Mouse (Mus musculus) heart, embryonic 15.5 days (tissue): ENCODE measurements around the gene Sh2d3c. TPM values are rescaled to one million over a fixed set of nuclear protein-coding genes. Genes with fewer than 3 reads are reported as not detected.

ENCODE experiments used
- ATAC-seq: fragments of 200-750 bp; cut with Nextera tagmentation; replicated peaks from 2 replicates; pipeline ENCODE4 v1.8.0; 2017; ENCODE audit warnings: low read depth, moderate TSS enrichment; ENCODE audit not compliant: insufficient number of reproducible peaks, insufficient read depth, low FRiP score
- H3K27ac ChIP-seq: fragments of 300-500 bp; sonication (generic); 2 replicates; pipeline ENCODE4 v1.5.1; 2015; ENCODE audit warnings: mild to moderate bottlenecking, inconsistent platforms
- H3K27me3 ChIP-seq: fragments of 300-500 bp; sonication (generic); 2 replicates; pipeline ENCODE4 v1.6.1; 2015; ENCODE audit warnings: inconsistent platforms
- H3K36me3 ChIP-seq: fragments of 300-500 bp; sonication (generic); 2 replicates; pipeline ENCODE4 v1.6.1; 2015; ENCODE audit warnings: mild to moderate bottlenecking, inconsistent platforms
- H3K4me1 ChIP-seq: fragments of 300-500 bp; sonication (generic); replicated peaks from 2 replicates; pipeline ENCODE4 v1.6.1; 2015; ENCODE audit warnings: inconsistent platforms
- H3K4me2 ChIP-seq: fragments of 300-500 bp; sonication (generic); 2 replicates; pipeline ENCODE4 v1.6.1; 2015; ENCODE audit warnings: inconsistent platforms, mild to moderate bottlenecking, moderate library complexity
- H3K4me3 ChIP-seq: fragments of 300-500 bp; sonication (generic); 2 replicates; pipeline ENCODE4 v1.5.1; 2015; ENCODE audit warnings: mild to moderate bottlenecking, inconsistent platforms
- H3K9ac ChIP-seq: fragments of 300-500 bp; sonication (generic); 2 replicates; pipeline ENCODE4 v1.6.1; 2015; ENCODE audit warnings: mild to moderate bottlenecking, inconsistent platforms
- H3K9me3 ChIP-seq: fragments of 300-500 bp; sonication (generic); replicated peaks from 2 replicates; pipeline ENCODE4 v1.6.1; 2016; ENCODE audit warnings: inconsistent platforms
- WGBS: fragments of 180-500 bp; shearing (Covaris S2); methylation state at CpG from one replicate; pipeline ENCODE4 v1.1.7; 2015; ENCODE audit warnings: mixed read lengths; 5-methylcytosine and 5-hydroxymethylcytosine counted together
- polyA plus RNA-seq: library from polyadenylated mRNA; unstranded; fragments of >200 nt; fragmentation: Nextera tagmentation; extraction: Ambion mirVana; gene quantifications from 2 replicates; pipeline ENCODE4 v1.2.1, GENCODE M21; 2015

Sh2d3c gene
- polyA plus RNA-seq, 1 experiment from 2014 or later: 25.7 TPM

DNA sequence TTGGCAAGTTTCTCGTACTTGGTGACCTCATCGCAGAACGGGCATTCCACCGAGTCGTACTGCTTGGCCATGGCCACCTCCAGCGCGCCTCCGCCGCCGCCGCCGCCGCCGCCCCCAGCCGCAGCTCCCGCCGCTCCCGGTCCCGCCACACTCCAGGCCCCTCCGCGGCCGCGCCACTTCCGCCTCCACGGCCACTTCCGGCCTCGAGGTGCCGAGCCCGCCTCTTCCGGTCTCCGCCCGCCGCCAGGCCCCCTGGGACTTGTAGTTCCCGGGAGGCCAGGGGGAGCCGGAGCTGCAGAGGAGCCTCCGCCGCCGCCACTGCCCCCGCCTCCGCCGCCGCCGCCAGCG, 8.3 kb upstream of the Sh2d3c start:
- peak overlapping the region; percentile 88 for H3K9ac ChIP-seq
- peak overlapping the region; percentile 91 for H3K4me3 ChIP-seq
- peak overlapping the region; percentile 99 for H3K27ac ChIP-seq
- no peaks in the 10 kb centered on the region for H3K27me3 ChIP-seq
- peaks cover 31% of the 10 kb centered on the region for H3K36me3 ChIP-seq
- peak; percentile 89 for ATAC-seq
- H3K4me1 ChIP-seq: peaks cover 28% of the 10 kb centered on the region
- no peaks in the 10 kb centered on the region for H3K9me3 ChIP-seq
- WGBS: under 1% methylated on average over 40 of the region's 44 CpGs
- peak overlapping the region; percentile 86 for H3K4me2 ChIP-seq

DNA sequence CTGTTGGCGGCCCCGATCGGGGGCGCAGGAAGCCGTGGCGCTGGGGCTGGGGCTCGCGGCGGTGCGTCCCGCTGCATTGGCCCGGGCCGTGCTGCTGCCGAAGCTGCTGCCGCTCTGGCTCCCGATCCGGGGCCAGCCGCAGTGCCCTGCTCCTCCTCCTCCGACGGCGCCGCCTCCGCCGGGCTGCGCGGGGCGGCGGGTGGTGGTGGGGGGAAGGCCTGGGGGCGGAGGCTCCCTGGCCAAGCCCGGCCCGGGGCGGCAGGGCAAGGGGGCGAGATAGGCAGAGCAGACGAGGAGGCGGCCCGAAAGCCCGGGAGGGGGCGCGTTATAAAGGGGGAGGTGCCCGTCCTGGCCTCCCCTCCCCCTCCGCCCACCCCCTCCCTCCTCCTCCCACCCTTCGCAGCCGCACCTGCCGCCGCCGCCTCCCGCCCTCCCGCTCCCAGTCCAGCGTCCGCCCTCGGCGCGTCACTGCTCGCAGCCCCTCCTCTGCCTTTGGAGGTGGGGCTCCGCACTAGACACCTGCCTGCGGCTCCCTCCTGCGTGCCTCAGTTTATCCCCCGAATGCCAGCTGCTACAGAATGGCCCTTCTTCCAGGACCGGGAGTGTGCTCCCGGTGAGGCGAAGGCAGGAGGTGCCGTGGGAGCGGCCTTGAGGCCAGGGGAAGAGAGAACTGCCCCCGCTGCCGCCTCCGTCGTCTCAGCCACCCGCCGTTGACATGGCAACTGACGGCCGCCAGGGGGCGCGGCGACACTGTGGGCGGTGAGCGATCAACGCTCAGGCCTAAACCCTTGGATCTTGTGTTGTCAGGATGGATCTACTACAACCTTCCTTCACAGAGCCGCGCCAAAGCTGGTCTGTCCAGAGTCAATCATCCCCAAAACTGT, 7.7 kb upstream of the Sh2d3c start, which contains the start of gene Cdk9:
Cdk9 (minus strand) TSS at position 143 of the 884 bp plus-strand sequence.
- Histone ChIP-seq H3K4me3 (peak within 1 kb of the TSS; percentile 91), H3K9me3 (no peaks in the 10 kb centered on the region), H3K27me3 (no peaks in the 10 kb centered on the region), H3K27ac (peak within 1 kb of the TSS; percentile 99), H3K4me2 (peak within 1 kb of the TSS; percentile 86), H3K4me1 (peaks cover 28% of the 10 kb centered on the region), H3K9ac (peak within 1 kb of the TSS; percentile 88), H3K36me3 (peaks cover 25% of the 10 kb centered on the region)
- peak; percentile 85 for ATAC-seq
- WGBS: under 1% methylated on average over 52 of the region's 79 CpGs

DNA sequence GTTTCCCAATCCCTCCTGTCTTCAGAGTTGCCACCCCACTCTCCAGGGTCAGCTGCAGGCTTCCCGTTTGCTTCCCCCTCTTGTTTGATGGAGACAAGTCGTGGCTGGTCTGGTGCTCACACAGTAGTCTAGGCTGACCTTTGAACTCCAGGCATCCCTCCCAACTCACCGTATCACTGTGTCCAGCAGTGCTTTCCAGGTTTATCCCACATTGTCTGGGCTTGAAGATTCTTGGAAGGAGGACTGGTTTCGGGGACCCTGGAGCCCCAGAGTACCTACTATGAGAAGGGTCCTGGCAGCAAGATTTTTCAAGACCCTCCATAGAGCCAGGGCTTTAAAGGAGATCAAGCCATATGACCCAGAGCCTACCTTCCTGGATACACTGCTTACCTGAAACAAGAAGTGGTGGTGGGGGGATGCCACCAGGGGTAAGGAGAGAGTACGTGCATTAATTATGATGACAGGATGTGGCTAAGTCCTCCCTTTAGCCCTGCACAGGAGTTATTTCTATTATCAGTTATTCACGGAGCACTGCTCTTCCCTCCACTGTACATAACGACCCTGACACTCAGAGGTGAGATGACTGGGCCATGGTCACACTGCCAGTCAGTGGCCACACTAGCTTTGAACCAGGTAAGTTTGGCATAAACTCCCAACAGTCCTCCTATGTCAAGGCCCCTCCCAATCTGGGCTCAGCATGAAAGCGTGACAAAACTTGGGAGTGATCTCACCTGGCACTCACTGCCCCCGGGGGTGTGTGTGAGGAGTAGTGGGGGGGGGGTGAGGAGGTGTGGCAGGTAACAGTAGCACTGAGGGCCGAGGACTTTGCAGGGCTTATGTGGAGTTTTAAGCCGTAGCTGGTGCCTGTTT, 6.5 kb upstream of the Sh2d3c start:
- Histone ChIP-seq H3K4me1 (peaks cover 28% of the 10 kb centered on the region), H3K9me3 (no peaks in the 10 kb centered on the region), H3K4me3 (no peak overlapping the region), H3K36me3 (peaks cover 13% of the 10 kb centered on the region), H3K27me3 (no peaks in the 10 kb centered on the region), H3K27ac (peak overlapping the region; percentile 99), H3K9ac (no peak overlapping the region; the same call in 1 of the 2 replicates), H3K4me2 (peak overlapping the region; percentile 17; the same call in 1 of the 2 replicates)
- 40% methylated on average over 11 of the region's 11 CpGs for WGBS
- ATAC-seq: no peak

DNA sequence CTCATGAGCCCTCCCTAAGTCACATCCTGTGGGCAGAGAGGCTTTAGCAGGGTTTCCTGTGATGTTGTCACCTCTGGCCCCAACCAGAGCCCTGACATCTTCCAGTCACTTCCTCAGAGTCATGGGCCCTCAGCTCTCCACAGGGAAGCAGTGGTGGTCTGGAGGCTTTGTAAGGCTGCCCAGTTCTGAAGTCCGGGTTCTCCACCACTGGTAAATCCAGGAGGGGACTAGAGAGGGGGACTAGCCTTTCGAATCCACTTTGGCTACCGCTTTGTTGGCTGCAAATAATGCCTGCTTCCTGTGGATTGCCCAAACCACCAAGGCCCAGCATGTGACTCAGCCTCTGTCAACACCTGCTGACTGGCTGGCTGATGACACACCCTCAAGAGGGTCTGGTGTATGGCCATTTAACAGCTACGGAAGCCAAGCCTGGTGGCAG, 5.8 kb upstream of the Sh2d3c start:
- peak overlapping the region; percentile 99 for H3K27ac ChIP-seq
- H3K4me3 ChIP-seq: no peak overlapping the region
- H3K9ac ChIP-seq: no peak overlapping the region
- H3K4me1 ChIP-seq: peaks cover 28% of the 10 kb centered on the region
- no peaks in the 10 kb centered on the region for H3K9me3 ChIP-seq
- ATAC-seq: no peak
- 27% methylated on average over 4 of the region's 4 CpGs for WGBS
- peak overlapping the region; percentile 17; the same call in 1 of the 2 replicates for H3K4me2 ChIP-seq
- no peaks in the 10 kb centered on the region for H3K27me3 ChIP-seq
- H3K36me3 ChIP-seq: peaks cover 6% of the 10 kb centered on the region

DNA sequence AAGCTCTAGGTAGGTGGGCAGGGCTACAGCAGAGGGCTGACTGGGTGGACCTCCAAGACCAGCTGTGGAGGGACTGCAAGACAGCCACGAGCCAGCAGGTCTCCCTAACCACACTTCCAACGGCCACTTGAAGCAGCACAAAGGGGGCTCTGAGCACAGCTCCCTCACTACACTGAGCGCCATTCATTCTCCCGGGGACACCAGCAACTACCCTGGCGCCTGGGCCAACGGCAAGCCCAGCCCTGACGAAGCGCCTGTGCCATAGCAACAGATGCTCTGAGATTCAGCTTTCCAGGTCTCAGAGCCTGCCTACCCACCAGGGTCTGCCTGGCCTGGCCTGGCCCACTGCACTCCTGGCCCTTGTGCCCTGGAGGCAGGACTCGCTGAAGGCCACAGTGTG, 2.1 kb upstream of the Sh2d3c start:
- no peak for ATAC-seq
- H3K4me2 ChIP-seq: no peak overlapping the region
- H3K36me3 ChIP-seq: no peaks in the 10 kb centered on the region
- 57% methylated on average over 9 of the region's 9 CpGs for WGBS
- H3K4me3 ChIP-seq: no peak overlapping the region
- H3K9me3 ChIP-seq: no peaks in the 10 kb centered on the region
- H3K27me3 ChIP-seq: no peaks in the 10 kb centered on the region
- H3K9ac ChIP-seq: no peak overlapping the region
- H3K4me1 ChIP-seq: peaks cover 29% of the 10 kb centered on the region
- H3K27ac ChIP-seq: no peak overlapping the region

DNA sequence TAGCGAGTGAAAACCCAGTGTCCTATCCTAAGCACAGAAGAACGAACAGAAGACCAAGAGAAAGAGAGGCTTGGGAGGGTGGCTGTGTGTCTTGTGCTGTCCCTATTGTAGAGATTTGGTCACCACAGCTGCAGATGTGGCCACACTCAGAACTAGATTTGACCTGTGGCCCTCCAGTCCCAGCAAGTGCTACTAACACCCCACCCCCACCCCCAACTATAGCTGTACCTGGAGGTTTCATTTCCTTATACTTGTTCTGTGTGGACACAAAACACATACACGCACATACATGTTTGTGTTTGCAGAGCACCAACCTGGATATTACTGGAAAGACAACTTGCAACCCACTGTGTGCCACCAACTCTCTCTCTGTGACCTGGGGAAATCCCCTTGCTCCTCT, 802 bp upstream of the Sh2d3c start:
- Histone ChIP-seq H3K9me3 (no peaks in the 10 kb centered on the region), H3K27me3 (no peaks in the 10 kb centered on the region), H3K27ac (no peak overlapping the region), H3K9ac (no peak overlapping the region), H3K4me2 (no peak overlapping the region), H3K4me3 (no peak overlapping the region), H3K36me3 (no peaks in the 10 kb centered on the region), H3K4me1 (peaks cover 19% of the 10 kb centered on the region)
- 84% methylated on average over 3 of the region's 3 CpGs for WGBS
- ATAC-seq: no peak

DNA sequence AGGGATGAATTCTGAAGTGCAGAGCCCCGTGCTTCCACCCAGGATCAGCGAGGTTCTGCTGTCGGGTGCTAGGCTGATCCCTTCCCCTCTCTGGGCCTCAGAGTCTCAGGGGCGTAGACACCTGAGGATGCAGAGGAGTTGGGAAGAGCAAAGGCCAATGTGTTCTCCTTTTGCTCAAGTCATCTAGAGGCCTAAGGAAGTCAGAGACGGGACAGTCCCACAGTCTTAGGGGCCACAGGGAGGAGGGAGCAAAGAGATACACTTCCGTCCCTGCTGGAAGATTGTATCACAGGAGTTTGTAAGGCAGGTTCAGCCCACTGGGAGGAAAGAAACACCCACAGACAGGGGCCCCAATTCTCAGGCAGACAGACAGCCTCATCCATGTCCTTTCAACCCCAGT, 1.2 kb downstream of the Sh2d3c start:
- Histone ChIP-seq H3K4me3 (peak overlapping the region; percentile 34), H3K9ac (0 out of 2 replicates have a peak overlapping the region, but pooled peaks have one; percentile 26), H3K27me3 (no peaks in the 10 kb centered on the region), H3K4me1 (peaks cover 17% of the 10 kb centered on the region), H3K4me2 (peak overlapping the region; percentile 53), H3K9me3 (no peaks in the 10 kb centered on the region), H3K27ac (no peak overlapping the region), H3K36me3 (no peaks in the 10 kb centered on the region)
- WGBS: 45% methylated on average over 6 of the region's 6 CpGs
- no peak for ATAC-seq

DNA sequence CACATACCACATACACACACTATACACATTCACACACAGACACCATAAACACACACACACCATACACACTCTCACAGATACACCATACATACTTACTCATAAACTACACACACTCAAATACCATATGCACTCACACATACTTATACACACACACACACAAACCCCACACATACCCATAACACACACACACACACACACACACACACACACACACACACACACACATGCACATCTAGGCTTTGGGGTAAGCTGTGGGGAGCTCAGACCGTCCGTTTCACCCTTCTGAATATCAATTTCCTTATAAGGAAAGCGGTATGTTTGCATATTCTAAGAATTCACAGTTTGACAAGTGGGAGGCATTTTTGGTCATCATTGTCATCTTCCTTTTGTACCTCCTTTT, 1.7 kb downstream of the Sh2d3c start:
- no peak overlapping the region for H3K4me3 ChIP-seq
- ATAC-seq: no peak
- 52% methylated on average over 3 of the region's 3 CpGs for WGBS

DNA sequence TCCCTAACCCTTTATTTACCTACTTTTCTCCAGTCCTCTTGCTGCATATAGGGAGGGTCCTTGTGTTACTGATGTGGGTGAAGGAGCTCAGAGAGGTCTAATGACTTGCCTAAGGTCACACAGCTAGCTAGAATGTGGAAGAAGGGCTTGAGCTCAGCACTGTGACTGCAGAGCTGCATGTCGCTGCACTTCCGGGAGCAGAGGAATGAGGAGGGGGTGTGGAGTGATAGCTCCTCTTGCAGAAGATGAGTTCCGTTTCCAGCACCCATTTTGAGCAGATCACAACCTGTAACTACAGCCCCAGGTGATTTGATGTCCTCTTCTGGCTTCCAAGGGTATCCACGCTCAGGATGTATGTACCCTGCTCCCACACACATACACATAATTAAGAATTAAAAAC, 3.3 kb downstream of the Sh2d3c start:
- H3K9me3 ChIP-seq: no peaks in the 10 kb centered on the region
- ATAC-seq: no peak
- 67% methylated on average over 4 of the region's 4 CpGs for WGBS

More for the DNA sequence above, 1.7 kb downstream of the Sh2d3c start:
- Histone ChIP-seq H3K36me3 (no peaks in the 10 kb centered on the region), H3K9me3 (no peaks in the 10 kb centered on the region), H3K27ac (no peak overlapping the region), H3K4me2 (peak overlapping the region; percentile 53), H3K9ac (no peak overlapping the region), H3K4me1 (peaks cover 20% of the 10 kb centered on the region), H3K27me3 (no peaks in the 10 kb centered on the region)

DNA sequence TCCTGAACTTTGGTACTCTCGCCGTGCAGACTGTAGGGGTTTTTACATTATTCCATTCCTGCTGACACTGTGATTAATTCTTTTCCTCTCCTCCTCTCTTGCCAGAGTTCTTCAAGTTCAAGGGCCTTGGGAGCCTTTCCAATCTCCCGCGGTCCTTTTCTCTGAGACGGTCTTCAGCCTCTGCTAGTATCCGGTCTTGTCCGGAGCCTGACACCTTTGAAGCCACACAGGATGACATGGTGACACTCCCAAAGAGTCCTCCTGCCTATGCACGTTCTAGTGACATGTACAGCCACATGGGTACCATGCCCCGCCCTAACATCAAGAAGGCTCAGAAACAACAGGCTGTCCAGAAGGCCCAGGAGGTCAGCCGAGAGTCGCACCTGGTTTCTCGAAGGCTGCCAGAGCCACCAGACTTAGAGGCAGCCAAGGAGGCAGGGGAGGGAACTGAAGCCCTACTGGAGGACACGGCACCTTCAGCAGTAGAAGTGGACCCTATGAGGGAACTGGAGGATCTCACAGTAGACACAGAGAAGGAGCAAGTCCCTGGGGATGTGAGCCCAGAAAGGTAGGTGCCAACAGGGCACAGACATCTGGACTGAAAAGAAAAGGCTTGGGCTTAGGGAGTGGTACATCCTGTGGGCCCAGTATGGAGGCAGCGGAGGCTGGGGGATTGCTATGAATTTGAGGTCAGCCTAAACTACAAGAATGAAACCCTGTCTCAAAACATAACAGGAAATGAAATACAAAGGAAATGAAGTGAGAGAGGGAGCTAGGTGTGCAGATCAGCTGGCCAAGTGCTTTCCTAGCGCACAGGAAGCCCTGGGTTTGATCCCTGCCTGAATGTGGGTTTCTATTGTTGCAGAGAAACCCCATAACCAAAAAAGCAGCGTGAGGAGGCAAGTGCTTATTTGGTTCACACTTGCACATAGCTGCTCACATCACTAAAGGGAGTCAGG, 4.3 kb downstream of the Sh2d3c start:
- peaks cover 28% of the 10 kb centered on the region for H3K4me1 ChIP-seq
- H3K9ac ChIP-seq: no peak overlapping the region
- no peaks in the 10 kb centered on the region for H3K27me3 ChIP-seq
- no peak for ATAC-seq
- whole genome bisulfite sequencing: 69% methylated on average over 16 of the region's 16 CpGs
- no peaks in the 10 kb centered on the region for H3K9me3 ChIP-seq
- H3K4me3 ChIP-seq: no peak overlapping the region
- H3K4me2 ChIP-seq: no peak overlapping the region
- peak overlapping the region; percentile 22; the same call in 1 of the 2 replicates for H3K27ac ChIP-seq
- no peaks in the 10 kb centered on the region for H3K36me3 ChIP-seq

More for the DNA sequence above, 3.3 kb downstream of the Sh2d3c start:
- H3K4me1 ChIP-seq: peaks cover 28% of the 10 kb centered on the region
- H3K4me3 ChIP-seq: no peak overlapping the region
- H3K36me3 ChIP-seq: no peaks in the 10 kb centered on the region
- H3K27ac ChIP-seq: no peak overlapping the region
- no peak overlapping the region for H3K9ac ChIP-seq
- no peak overlapping the region for H3K4me2 ChIP-seq
- H3K27me3 ChIP-seq: no peaks in the 10 kb centered on the region
